Mouse (Mus musculus) brain, adult 2 months (tissue): ENCODE data around the gene Map3k7cl.

Source experiments
- DNase-seq: peaks from one replicate; pipeline ENCODE4 v3.0.0; 2011; ENCODE audit warnings: low read depth, low spot score

Gene Map3k7cl

GRCm38 (mm10) chr16:87635841-87636240, 82.7 kb downstream of the Map3k7cl start:
- no peak for DNase-seq

- DNase-seq: peak; percentile 22
Measured at GRCm38 (mm10) chr16:87638098-87638497, 85.0 kb downstream of the Map3k7cl start.

DNA sequence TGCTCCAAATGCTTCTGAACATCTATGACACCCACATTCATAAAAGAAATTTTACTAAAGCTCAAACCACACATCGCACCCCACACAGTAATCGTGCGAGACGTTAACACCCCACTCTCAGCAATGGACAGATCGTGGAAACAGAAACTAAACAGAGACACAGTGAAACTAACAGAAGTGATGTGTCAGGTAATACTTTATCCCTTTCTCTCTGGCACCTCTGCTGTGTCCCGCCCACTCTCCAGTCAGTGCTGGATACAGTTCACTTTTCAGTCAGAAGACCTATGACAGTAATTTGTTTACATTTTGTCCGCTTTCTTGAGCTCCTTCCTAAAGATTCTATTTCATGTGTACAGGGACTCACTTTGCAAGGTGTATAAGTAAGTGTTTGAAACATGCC, 89.1 kb downstream of the Map3k7cl start:
- peak; percentile 24 for DNase-seq

DNA sequence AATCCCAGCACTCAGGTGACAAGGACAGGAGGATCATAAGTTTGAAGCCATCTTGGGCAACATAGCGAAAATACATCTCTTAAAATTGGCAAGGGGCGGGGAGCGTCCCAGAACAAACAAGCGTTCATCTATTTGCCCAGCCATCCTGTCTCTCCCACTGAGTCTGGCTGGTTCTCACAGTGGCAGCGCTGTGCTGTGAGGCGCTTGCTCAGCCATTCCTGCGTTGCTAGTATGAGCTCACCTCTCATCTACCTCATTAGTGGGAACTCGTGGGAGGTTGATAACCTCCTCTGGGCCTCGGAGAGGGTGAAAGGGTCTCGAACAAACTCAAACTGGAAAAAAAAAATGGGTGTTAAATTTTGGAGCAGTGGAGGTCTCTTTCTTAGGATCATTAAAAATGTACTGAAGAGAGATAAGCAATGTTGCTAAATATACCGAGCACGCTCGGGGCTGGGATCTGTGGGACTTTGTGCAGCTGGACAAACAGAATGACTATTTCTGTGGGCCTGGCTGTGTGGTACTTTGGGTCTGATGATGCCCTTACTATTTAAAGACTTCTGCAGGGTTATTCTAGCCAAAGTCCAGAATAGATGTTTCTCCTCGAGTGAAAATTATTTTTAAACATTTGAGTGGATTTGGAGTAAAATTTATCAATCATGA, 91.1 kb downstream of the Map3k7cl start:
- no peak for DNase-seq
